Mouse (Mus musculus) kidney, adult 2 months (tissue): ENCODE results near the gene Ctnnbip1.

ENCODE experiments used
- CTCF ChIP-seq: fragments of 200-500 bp; conservative IDR thresholded peaks from 2 replicates; pipeline ENCODE4 v1.5.1; 2011; ENCODE audit warnings: low read depth, mild to moderate bottlenecking, control low read depth, low read length, moderate library complexity, mixed read lengths; ENCODE audit not compliant: insufficient read depth, insufficient read length
- POLR2A ChIP-seq: fragments of 200-500 bp; IDR thresholded peaks from one replicate; pipeline ENCODE4 v1.6.1; 2011; ENCODE audit warnings: low read depth, low read length, control low read depth

DNA sequence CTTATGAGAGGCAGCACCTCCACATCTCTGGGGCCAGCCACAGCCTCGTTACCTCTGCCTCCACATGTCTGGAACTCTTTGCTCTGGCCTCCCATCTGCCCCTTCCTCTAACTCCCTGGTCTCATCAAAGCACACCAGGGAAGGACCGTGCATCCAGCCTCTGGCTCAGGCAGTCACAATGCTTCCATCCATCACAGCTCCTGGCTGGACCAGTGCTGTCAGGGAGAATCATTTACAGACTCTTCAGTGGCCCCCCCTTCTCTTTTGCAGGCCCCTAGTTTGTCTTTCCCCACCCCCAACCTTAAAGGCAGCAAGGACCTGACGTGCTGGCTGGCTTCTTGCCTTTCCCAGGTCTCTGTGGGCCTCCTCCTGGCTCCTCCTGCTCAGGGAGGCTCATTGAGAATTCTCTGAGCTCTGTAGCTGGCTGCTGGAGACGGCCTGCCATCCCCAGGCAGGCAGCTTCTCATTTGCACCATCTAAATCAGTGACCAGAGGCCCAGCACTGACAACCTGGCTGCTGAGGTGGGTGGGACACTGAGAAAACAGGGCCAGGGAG is 59.0 kb downstream of the Ctnnbip1 start:
- TF ChIP-seq POLR2A (no peak), CTCF (no peak)
